In genomic region chr15:85027740-85028139, GRCm38 (mm10) we compare ENCODE assay signal across 20 mouse cellular contexts. TPM values are rescaled to one million over a fixed set of nuclear protein-coding genes. Genes with fewer than 3 reads are reported as not detected.
"Had no signal": no experiment of that assay in that cellular context is flagged by ENCODE, and none has a peak within 500 bp of the region (broad histone marks: within the 10 kb centered on the region; RNA-seq: fewer than 3 reads in every experiment).

No protein-coding gene starts in this region.

- H3K4me2 ChIP-seq: limb, embryonic 15.5 days; liver, embryonic 12.5 days; neural tube, embryonic 12.5 days had no signal

- H3K36me3 ChIP-seq: limb, embryonic 15.5 days; liver, embryonic 12.5 days; midbrain, embryonic 10.5 days; neural tube, embryonic 12.5 days had no signal

- H3K9me3 ChIP-seq: limb, embryonic 15.5 days; liver, embryonic 12.5 days had no signal

- ATAC-seq: liver, embryonic 12.5 days; lung, postnatal 0 days had no signal

- H3K4me3 ChIP-seq: layer of hippocampus, adult 2 months; limb, embryonic 15.5 days; liver, embryonic 12.5 days; midbrain, embryonic 10.5 days; myocyte; neural tube, embryonic 12.5 days had no signal

- H3K4me1 ChIP-seq: liver, embryonic 12.5 days; midbrain, embryonic 10.5 days; neural tube, embryonic 12.5 days had no signal

- H3K27me3 ChIP-seq: limb, embryonic 15.5 days; neural tube, embryonic 12.5 days had no signal

- H3K27ac ChIP-seq: layer of hippocampus, adult 2 months; limb, embryonic 15.5 days; liver, embryonic 12.5 days; midbrain, embryonic 10.5 days; neural tube, embryonic 12.5 days had no signal

- H3K9ac ChIP-seq: limb, embryonic 15.5 days; liver, embryonic 12.5 days; neural tube, embryonic 12.5 days had no signal

- DNase-seq: kidney, postnatal 10 days; kidney, postnatal 4 days; lung, postnatal 4 days; midbrain, embryonic 14.5 days; spleen, adult 18-20 months; thymus, adult 18-20 months; thymus, postnatal 14 days had no signal

RNA-seq across cellular contexts. Expression of gene Upk3a, which starts 10.8 kb away (rescaled TPM):
- total RNA-seq: layer of hippocampus, adult 2 months; layer of hippocampus, postnatal 14 days; left cerebral cortex, postnatal 25 days; megakaryocyte, adult 5-6 weeks; neutrophil, adult 5-6 weeks had no signal
- polyA plus RNA-seq: limb, embryonic 11.5 days; liver, embryonic 12.5 days; liver, embryonic 16.5 days; midbrain, embryonic 10.5 days; myocyte had no signal
